Mouse (Mus musculus) hindbrain, postnatal 0 days (tissue): ENCODE results near the gene Adamts9. TPM values are rescaled to one million over a fixed set of nuclear protein-coding genes. Genes with fewer than 3 reads are reported as not detected.
A peak's percentile ranks its signal among the peaks of the same experiment; 100 is the strongest.

Experiments
- ATAC-seq: fragments of 200-750 bp; cut with Nextera tagmentation; 2 replicates; pipeline ENCODE4 v1.8.0; 2017; ENCODE audit warnings: mild to moderate bottlenecking, moderate TSS enrichment, moderate library complexity
- DNase-seq: peaks from one replicate; pipeline ENCODE4 v3.0.0-alpha.2; 2015; ENCODE audit warnings: low spot score
- H3K27ac ChIP-seq: fragments of 300-500 bp; sonication (generic); 2 replicates; pipeline ENCODE4 v1.5.1; 2014; ENCODE audit warnings: mild to moderate bottlenecking
- H3K27me3 ChIP-seq: fragments of 300-500 bp; sonication (generic); 2 replicates; pipeline ENCODE4 v1.6.1; 2014; ENCODE audit warnings: low read length, mixed read lengths; ENCODE audit not compliant: insufficient read depth
- H3K36me3 ChIP-seq: fragments of 300-500 bp; sonication (generic); 2 replicates; pipeline ENCODE4 v1.6.1; 2014; ENCODE audit warnings: low read length, mixed read lengths; ENCODE audit not compliant: insufficient read depth
- H3K4me1 ChIP-seq: fragments of 300-500 bp; sonication (generic); 2 replicates; pipeline ENCODE4 v1.6.1; 2014; ENCODE audit warnings: antibody characterized with exemption, low read length, mixed read lengths; ENCODE audit not compliant: insufficient read depth
- H3K4me2 ChIP-seq: fragments of 300-500 bp; sonication (generic); 2 replicates; pipeline ENCODE4 v1.6.1; 2014; ENCODE audit warnings: low read depth, mild to moderate bottlenecking, low read length, moderate library complexity, mixed read lengths
- H3K4me3 ChIP-seq: fragments of 300-500 bp; sonication (generic); 2 replicates; pipeline ENCODE4 v1.5.1; 2014; ENCODE audit warnings: low read length
- H3K9ac ChIP-seq: fragments of 300-500 bp; sonication (generic); replicated peaks from 2 replicates; pipeline ENCODE4 v1.6.1; 2014; ENCODE audit warnings: mild to moderate bottlenecking, low read length, moderate library complexity, mixed read lengths
- H3K9me3 ChIP-seq: fragments of 300-500 bp; sonication (generic); 2 replicates; pipeline ENCODE4 v1.6.1; 2016; ENCODE audit warnings: low read length, mixed read lengths
- CTCF ChIP-seq: IDR thresholded peaks from 2 replicates; pipeline ENCODE4 v1.5.1; 2016; ENCODE audit warnings: antibody characterized with exemption, control low read depth, low read depth
- WGBS: fragments of 180-500 bp; shearing (Covaris S2); extraction: QIAGEN DNeasy Blood & Tissue Kit; methylation state at CpG from one replicate; pipeline ENCODE4 v1.1.7; 2014; 5-methylcytosine and 5-hydroxymethylcytosine counted together
- polyA plus RNA-seq: library from polyadenylated mRNA; unstranded; fragments of >200 nt; fragmentation: Nextera tagmentation; extraction: Ambion mirVana; gene quantifications from 2 replicates; pipeline ENCODE4 v1.2.1, GENCODE M21; 2015
- total RNA-seq: library from RNA; depleted of rRNA; stranded (reverse); fragments of >200 nt; gene quantifications from 2 replicates; pipeline ENCODE4 v1.2.3, GENCODE M21; 2014

The Adamts9 gene
- total and polyA plus RNA-seq, 2 experiments from 2014 or later, result 1.5 to 7.6 TPM

DNA sequence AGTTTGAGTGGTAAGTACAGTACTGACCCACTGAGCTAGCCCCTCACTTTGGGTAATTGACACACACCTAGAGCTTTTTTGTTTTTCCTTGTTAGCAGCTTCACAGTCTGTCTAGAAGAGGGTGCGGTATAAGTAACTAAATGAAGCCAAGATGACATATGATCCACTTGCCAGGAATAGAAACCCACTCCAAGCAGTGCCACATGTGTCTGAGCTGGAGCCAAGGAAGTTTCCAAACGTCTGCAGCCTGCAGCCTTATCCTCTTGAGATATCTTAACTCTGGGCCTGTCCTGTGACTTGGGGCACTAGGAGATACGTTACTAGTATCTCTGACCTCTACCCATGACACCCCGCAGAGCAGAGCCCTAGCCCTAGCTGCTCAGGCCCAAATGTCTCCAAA lies 193.9 kb downstream of the Adamts9 start:
- H3K4me3 ChIP-seq, result no peak overlapping the region
- H3K36me3 ChIP-seq, result no peaks in the 10 kb centered on the region
- H3K9me3 ChIP-seq, result no peaks in the 10 kb centered on the region
- TF ChIP-seq CTCF, result no peak
- no peak for ATAC-seq
- H3K27ac ChIP-seq, result no peak overlapping the region
- H3K27me3 ChIP-seq, result no peaks in the 10 kb centered on the region
- no peak overlapping the region for H3K9ac ChIP-seq
- no peak for DNase-seq
- no peak overlapping the region for H3K4me2 ChIP-seq
- no peaks in the 10 kb centered on the region for H3K4me1 ChIP-seq
- WGBS, result 68% methylated on average over 4 of the region's 4 CpGs

DNA sequence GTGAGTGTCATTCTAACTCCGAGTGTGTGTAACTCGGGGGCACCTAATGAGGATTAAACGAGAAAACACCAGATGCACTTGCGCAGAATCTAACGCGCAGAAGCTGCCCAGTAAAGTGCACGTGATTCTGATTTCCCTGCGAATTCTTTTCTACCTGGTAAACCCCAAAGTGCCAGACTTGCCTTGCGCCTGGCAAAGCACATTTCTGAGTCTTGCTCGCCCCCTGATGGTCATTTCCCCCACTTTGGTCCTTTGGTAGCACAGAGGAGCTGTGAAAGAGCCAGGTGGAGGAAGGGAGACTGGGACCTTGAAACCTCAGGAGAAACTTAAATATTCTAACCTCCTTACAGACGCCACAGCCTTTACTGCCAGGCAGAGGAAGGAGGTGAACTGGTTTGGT lies 199.7 kb downstream of the Adamts9 start:
- 10% methylated on average over 11 of the region's 11 CpGs for WGBS
- peak; percentile 88 for ATAC-seq

DNA sequence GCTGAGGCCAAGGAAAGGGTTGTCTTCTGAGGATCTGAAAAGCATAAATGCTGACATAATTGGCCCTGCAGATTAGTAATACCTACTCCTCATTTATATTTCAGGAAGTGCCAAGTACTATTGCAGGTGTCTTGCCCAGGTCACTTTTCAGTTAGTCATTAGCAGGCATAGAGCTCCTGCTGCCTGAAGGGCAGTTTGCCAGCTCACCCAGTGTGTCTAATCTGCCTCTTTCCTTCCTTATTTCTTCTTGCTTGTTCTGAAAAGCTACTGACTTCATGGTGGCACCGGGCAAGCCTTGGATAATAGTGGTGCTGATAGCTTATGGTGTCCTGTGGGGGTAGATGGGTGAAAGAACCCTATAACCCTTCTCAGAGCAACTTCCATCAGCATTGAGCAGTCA lies 206.2 kb downstream of the Adamts9 start:
- no peak overlapping the region for H3K9ac ChIP-seq
- no peak for TF ChIP-seq CTCF
- no peak for DNase-seq
- no peak overlapping the region for H3K27ac ChIP-seq
- H3K4me2 ChIP-seq, result no peak overlapping the region
- no peaks in the 10 kb centered on the region for H3K27me3 ChIP-seq
- WGBS, result 47% methylated on average over 1 of the region's 1 CpGs
- no peaks in the 10 kb centered on the region for H3K4me1 ChIP-seq
- H3K4me3 ChIP-seq, result no peak overlapping the region
- H3K9me3 ChIP-seq, result peaks cover 4% of the 10 kb centered on the region; the same call in 1 of the 2 replicates
- H3K36me3 ChIP-seq, result no peaks in the 10 kb centered on the region
- no peak for ATAC-seq

More for the DNA sequence above, 199.7 kb downstream of the Adamts9 start:
- no peaks in the 10 kb centered on the region for H3K36me3 ChIP-seq
- H3K4me3 ChIP-seq, result 0 out of 2 replicates have a peak overlapping the region, but pooled peaks have one; percentile 8
- no peaks in the 10 kb centered on the region for H3K27me3 ChIP-seq
- H3K27ac ChIP-seq, result no peak overlapping the region
- H3K4me1 ChIP-seq, result no peaks in the 10 kb centered on the region
- H3K9ac ChIP-seq, result no peak overlapping the region
- no peaks in the 10 kb centered on the region for H3K9me3 ChIP-seq
- peak overlapping the region; percentile 49 for H3K4me2 ChIP-seq
- TF ChIP-seq CTCF, result peak; percentile 88
- peak; percentile 92 for DNase-seq

DNA sequence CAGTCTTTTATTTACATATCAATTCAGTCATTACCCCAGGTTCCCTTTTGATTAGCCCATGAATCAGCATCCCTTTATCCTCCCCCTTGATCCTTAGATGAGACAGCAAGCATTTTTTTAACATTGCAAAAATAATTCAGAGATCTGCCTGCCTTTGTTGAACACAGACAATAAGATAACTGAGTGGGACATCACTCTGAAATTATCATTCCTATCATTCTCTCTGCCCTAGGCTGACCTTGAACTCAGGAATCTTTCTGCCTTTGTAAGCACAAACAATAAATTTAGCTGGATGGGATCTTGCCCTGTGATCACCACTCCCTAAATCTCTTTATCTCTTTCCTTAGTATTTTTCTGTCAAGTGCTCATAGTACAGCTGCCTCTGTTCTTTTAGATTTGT lies 209.6 kb downstream of the Adamts9 start:
- TF ChIP-seq CTCF, result no peak
- DNase-seq (no peak), ATAC-seq (no peak)
- Histone ChIP-seq H3K36me3 (no peaks in the 10 kb centered on the region), H3K4me2 (no peak overlapping the region), H3K9me3 (peaks cover 4% of the 10 kb centered on the region; the same call in 1 of the 2 replicates), H3K4me1 (no peaks in the 10 kb centered on the region), H3K27me3 (no peaks in the 10 kb centered on the region), H3K4me3 (no peak overlapping the region), H3K9ac (no peak overlapping the region), H3K27ac (no peak overlapping the region)

DNA sequence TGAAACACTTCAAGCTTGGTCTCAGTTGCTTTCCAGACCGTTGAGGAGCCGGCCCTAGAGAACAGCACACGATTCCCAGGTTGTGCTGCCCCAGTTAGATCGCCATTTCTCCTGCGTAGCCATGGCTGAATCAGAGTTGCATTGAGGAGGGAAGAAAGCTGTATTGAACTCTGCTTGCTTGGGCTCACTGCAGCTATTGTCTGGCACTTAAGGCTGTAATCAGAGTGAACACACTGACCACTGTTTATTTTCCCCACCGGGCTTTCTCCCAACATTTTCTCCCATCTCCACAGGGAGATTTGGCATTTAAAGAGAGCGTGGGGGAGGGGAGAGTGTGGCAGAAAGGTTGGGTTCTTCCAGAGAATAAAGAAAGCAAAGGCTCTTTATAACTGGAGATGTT lies 214.8 kb downstream of the Adamts9 start:
- H3K27ac ChIP-seq, result peak overlapping the region; percentile 81
- no peaks in the 10 kb centered on the region for H3K27me3 ChIP-seq
- no peak overlapping the region for H3K4me3 ChIP-seq
- peak overlapping the region; percentile 28; the same call in 1 of the 2 replicates for H3K9ac ChIP-seq
- 40% methylated on average over 7 of the region's 7 CpGs for WGBS
- no peaks in the 10 kb centered on the region for H3K9me3 ChIP-seq
- ATAC-seq (peak; percentile 68), DNase-seq (peak; percentile 50)
- no peaks in the 10 kb centered on the region; the same call in 1 of the 2 replicates for H3K4me1 ChIP-seq
- peak overlapping the region; percentile 22; the same call in 1 of the 2 replicates for H3K4me2 ChIP-seq
- no peaks in the 10 kb centered on the region for H3K36me3 ChIP-seq
- no peak for TF ChIP-seq CTCF

DNA sequence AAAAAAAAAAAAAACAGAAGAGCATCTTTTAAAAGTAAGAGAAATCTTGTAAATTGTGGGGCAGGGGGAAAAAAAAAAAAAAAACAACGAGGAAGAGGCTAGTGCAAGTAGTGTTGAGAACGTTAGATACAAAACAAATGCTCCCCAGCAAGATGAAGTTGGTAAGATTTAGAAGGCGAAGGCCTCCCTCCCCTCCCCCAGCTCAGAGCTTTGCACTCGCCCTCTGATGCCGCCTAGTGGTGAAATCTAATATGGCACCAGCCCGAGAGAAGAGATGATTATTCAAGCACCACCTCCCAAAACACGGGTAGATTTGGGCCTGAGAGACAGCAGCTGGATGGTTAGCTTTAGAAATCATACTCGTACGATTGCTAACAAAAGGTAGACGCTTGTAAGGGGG lies 215.2 kb downstream of the Adamts9 start:
- Histone ChIP-seq H3K4me3 (no peak overlapping the region), H3K4me2 (peak overlapping the region; percentile 22; the same call in 1 of the 2 replicates), H3K27me3 (no peaks in the 10 kb centered on the region), H3K9me3 (no peaks in the 10 kb centered on the region), H3K36me3 (no peaks in the 10 kb centered on the region), H3K4me1 (no peaks in the 10 kb centered on the region; the same call in 1 of the 2 replicates), H3K9ac (peak overlapping the region; percentile 28; the same call in 1 of the 2 replicates), H3K27ac (peak overlapping the region; percentile 81)
- ATAC-seq (peak; percentile 76), DNase-seq (peak; percentile 93)
- WGBS, result 4% methylated on average over 10 of the region's 10 CpGs
- TF ChIP-seq CTCF, result peak; percentile 98

DNA sequence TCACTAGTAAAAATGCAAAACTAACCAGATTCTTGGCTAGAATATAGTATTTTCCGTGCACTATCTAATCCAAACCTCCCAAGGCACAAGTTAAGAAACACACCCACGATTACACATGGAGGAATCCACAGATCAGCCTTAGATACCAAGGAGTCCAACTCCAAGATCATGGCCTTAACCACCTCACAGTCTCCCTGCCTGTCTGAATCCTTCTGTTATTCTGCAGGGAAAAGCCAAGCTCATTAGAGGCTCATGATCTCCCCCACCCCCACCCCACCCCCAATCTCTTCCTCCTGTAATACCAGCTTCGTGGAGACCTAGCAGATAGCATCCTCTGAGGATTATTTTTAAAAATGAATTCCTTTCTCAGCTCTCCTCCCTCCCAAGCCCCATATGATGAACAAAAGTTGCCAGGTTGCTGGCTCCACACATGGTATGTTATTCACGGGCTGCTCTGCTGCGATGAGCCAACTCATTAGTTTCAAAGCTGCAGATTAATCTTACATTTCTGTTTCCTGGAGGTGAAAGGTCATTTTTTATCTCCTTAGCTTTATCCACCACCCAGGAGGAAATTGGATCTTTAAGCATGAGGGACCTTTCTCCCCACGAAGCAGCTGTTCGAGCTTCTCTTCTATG lies 215.8 kb downstream of the Adamts9 start:
- H3K9ac ChIP-seq, result no peak overlapping the region
- WGBS, result 21% methylated on average over 7 of the region's 7 CpGs

More for the DNA sequence above, 215.8 kb downstream of the Adamts9 start:
- Histone ChIP-seq H3K27me3 (no peaks in the 10 kb centered on the region), H3K9me3 (no peaks in the 10 kb centered on the region), H3K4me1 (no peaks in the 10 kb centered on the region; the same call in 1 of the 2 replicates), H3K27ac (no peak overlapping the region), H3K4me2 (no peak overlapping the region), H3K4me3 (no peak overlapping the region), H3K36me3 (no peaks in the 10 kb centered on the region)
- DNase-seq (peak; percentile 28), ATAC-seq (no peak)
- no peak for TF ChIP-seq CTCF
